Mouse (Mus musculus) liver (tissue): ENCODE results near the gene Itpr3.
A peak's percentile ranks its signal among the peaks of the same experiment; 100 is the strongest.

Experiments
- DNase-seq: peaks from one replicate; pipeline ENCODE4 v3.0.0-alpha.2; 2020; ENCODE audit warnings: mixed read lengths

Itpr3 gene

DNA sequence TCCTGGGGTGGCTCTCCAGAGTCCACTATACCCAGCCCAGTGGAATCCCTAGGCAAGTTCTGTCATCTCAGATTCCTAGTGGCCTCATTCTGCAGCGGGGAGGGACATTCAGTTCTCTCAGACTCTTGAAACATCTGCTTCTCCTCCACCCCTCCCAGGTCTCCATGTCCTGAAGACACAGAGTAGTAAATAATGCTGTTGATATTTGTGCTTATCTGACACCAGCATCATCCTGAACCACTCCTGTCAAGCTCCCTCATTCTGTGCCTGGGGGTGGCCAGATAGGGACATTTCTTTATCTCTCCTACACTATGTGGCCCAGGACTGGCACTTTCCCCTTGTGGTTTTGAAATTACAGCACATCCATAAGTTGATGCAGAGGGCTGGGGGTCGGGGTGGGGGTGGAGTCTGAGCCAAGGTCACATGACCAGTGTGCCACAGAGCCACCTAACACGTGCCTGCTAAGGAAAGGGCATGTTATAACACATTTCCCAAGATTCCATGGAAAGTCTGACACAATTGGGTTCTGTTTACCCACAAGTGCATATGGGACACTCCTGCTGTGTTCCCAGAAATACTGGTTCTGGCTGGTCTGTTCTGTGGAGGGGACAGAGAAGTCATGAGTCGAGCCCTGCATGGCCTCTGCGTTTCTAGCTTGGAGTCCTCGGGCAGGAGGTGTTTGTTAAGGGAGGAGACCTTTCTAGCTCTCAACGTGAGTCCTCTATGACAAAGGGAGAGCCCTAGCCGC lies 96.0 kb downstream of the Itpr3 start:
- DNase-seq: peak; percentile 86

DNA sequence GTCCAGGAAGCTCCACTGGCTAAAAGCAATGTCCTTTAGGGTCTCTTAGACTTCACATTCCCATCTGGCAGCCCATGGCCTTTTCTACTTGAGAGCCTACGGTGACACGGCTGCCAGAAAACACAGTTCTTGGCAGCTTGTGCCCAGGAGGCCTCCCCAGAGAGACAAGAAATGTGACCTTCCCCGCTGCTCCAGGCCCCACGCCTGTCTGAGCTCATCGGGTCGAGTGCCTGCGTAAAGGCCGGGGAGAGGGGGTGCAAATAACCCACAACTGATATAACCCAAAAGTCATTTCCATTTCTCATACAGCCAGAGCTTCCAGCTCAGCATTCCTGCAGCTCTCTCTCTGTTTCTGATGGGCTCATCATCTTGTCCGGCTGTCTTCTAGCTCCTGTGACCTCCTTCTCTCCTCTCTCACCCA lies 96.7 kb downstream of the Itpr3 start:
- DNase-seq: no peak

DNA sequence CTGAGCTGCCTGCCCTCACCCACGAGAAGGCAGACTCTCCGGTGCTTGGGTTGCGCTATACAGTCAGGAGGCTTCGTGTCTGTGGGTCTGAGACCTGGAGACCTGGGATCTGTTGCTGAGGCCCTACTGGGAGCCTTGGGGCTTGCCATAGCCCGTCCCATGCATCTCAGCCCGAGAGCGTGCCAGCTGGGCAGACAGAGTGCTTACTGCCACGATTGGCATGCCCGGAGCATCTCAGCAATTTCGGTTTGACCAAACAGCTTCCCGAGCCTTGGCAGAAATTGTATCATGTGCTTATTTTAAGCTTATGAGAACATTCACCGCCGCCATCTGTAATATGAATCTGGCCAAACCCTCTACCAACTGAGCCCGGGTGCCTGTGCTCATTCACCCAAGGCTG lies 97.2 kb downstream of the Itpr3 start:
- DNase-seq: no peak

DNA sequence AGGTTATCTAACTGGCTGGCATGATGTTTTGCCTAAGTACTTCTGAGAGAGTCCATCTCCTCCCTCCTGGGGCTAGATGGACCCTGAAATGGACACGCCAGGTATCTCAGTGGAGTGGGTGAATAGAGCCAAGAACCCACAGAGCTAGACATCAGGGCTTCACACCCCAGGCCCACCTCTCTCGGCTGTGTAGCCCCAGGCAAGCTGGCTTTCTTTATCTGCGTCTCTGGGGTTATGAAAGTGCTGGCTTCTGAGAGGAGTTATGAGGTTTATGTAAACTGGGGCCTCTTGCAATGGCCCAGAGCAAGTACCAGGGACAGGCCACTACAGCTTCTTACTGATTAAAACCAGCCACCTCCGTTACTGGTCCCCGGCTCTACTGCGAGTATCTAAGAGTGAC lies 97.8 kb downstream of the Itpr3 start:
- no peak for DNase-seq

- no peak for DNase-seq
Measured at GRCm38 (mm10) chr17:27155752-27156151, 98.6 kb downstream of the Itpr3 start.

- DNase-seq: no peak
Measured at GRCm38 (mm10) chr17:27158439-27158838, 101.3 kb downstream of the Itpr3 start.

DNA sequence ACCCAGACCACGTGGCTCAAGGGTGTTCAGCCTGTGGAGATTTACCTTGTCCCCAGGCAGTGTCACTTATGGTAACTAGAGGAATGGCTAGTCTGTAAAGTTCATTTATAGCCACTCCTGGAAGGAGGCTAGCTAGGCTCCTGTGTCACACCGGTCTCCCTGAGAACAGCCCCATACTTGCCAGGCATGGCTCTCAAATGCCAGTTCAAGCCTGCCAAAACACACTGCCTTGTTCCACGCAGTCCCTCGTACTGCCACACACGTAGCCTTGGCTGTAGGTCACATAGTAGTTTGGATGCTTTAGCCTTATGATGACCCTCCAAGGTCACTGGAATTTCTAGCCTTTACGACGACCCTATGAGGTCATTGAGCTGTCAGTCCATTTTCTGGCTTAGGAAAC lies 102.1 kb downstream of the Itpr3 start:
- no peak for DNase-seq

DNA sequence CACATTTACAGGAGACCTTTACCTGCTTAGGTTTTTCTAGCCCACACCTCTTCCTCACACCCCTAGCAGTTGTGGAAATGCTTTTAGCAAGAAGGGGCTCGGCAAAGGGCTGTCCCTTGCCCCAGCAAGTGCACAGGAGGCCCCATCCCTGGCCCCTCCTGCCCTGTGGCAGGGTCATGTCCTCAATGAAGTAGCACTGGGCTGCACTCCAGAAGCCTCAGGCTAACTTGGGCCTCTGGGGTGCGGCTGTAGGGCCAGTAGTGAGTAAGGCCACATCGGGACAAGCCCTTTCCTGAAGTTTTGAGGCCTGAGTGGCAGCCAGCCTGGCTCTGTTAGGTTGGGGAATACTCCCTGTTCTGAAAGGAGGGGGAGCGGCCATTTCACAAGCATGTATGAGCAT lies 103.8 kb downstream of the Itpr3 start:
- no peak for DNase-seq

DNA sequence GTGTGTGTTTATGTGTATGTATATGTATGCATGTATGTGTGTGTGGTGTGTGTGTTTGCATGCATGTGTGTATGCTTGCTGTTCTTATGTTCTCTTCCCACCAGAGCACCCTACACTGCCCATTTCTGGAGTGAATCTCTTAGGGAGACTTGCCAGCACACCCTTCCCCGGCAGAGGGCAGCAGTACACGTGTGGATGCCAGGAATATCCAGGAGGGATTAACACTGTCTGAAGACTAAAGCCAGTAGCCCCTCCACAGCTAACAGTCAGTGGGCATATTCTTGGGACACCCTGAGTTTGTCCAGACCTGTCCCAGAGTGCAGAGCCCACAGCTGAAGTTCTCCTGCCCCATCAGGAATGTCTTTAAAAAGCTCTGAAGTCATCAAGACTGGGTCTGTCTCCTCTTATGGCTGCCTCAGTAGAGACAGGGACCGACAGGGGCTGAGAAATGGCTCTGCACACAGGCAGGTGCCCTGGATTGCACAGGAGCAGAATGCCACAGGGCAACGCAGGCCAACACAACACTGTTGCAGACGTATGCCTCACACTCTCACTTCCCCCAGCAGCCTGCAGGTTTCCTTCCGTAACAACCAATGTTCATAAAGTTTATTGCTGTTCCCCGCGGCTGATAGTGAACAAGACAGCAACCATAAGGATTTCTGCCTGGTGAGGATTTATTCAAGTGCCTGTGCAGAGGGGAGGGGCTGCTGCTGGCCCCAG lies 108.1 kb downstream of the Itpr3 start:
- DNase-seq: peak; percentile 60

DNA sequence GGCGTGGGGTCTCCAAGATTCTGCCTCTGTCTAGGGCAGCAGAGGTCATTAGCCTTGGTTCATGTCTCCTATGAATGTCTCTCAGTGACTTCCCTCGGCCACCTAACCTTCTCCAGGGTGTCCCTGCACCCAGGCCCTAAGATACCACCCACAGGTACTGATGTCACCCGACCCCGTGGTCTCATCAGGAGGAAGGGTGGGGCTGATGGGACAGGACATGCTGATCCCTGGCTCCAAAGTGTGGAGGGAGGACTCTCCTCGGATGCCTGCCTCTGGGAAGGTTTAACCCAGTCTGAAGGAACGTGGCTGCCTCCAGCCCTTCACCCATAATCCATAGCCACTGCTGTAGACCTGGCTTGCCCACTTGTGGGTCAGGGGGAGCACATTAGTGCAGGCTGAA lies 109.8 kb downstream of the Itpr3 start:
- DNase-seq: no peak

DNA sequence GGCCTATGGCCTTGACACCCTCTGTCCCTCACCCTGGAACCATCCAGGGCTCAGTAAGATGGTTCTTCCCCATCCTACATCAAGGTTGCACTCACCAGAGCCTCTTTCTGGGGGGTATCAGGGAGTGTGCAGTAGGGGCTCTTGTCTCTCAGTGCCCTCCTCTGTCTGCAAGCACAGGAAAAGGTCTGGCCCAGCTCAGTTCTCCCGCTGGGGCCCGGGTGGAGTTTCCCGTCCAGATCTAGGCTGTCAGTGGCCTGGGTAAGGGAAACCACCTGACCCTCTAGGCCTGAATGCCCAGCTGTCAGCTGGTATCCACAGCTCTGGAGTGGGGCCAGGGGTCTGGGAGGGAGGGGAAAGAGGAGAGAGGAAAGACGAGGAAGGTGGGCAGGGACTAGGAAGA lies 110.4 kb downstream of the Itpr3 start, which contains the start of gene Ip6k3:
Ip6k3 (minus strand) TSS at position 251 of the 400 bp plus-strand sequence.
- DNase-seq: no peak

GRCm38 (mm10) chr17:27168569-27168968 lies 111.5 kb downstream of the Itpr3 start:
- no peak for DNase-seq

DNA sequence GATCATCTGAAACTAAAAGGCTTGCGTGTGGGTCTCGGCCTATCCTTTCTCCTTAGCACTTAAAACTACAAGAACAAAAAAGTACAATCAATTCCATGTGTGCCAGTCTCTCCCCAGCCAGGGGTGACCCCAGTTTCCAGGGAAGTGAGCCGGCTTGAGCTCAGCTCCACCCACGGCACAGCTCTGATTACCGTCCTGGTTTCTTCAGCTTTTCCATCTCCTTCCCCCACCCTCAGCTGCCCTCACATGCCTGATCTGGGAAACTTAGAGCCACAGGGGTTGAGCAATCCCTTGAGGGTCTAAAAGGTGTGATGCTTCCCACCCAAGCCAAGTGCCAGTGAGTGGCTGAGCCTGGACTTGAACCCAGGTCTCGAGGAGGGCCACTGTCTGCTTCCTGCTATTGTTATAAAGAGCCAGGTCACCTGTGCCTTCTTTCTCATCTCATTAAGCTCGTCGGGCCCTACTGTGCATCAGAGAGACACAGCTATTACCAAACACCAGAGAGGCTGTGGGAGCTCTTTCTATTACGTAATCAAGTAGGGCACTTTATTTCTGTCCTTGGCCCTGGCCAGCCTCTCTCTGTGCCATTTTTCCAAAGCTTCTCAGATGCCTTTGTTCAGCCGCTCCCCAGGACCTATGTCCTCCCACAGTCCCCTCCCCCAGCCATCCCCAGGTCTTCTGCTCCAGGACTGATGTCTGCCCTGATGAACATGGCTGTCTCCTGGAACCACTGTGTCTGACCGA lies 113.0 kb downstream of the Itpr3 start:
- no peak for DNase-seq

DNA sequence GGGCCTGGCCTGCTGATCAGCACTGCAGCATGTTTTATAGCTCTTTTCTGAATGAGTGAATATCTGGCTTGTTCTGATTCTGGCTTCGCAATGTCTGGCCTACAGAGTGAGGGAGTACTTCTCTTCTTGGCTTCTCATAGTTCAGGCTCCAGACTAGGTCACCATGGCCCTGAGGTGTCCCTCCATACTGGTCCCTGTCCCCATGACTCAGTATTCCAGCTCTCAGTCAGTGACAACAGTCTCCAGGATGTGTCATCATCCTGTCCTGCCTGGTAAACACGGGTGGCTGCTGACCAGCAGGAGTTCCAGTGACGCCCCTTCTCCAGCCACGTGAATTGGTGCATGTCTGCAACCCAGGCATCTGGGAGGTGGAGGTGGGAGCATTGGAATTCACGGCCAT lies 114.0 kb downstream of the Itpr3 start:
- DNase-seq: no peak
